Mouse (Mus musculus): ENCODE data around the gene Proser2. TPM values are rescaled to one million over a fixed set of nuclear protein-coding genes. Genes with fewer than 3 reads are reported as not detected.

The Proser2 gene
- polyA plus RNA-seq, 1 experiment from 2014 or later, result 4.4 TPM

GRCm38 (mm10) chr2:6060071-6060804 is 69.8 kb downstream of the Proser2 start:
- WGBS, result 75% methylated on average over 10 of the region's 10 CpGs
- no peak overlapping the region for H3K27ac ChIP-seq (replicated peaks)
- DNase-seq (ENCODE audit: low spot score), result no peak

GRCm38 (mm10) chr2:6059291-6059690 is 70.7 kb downstream of the Proser2 start:
- H3K36me3 ChIP-seq (replicated peaks), result peaks cover 31% of the 10 kb centered on the region
- H3K27ac ChIP-seq (replicated peaks), result no peak overlapping the region
- 88% methylated on average over 2 of the region's 2 CpGs for WGBS
- no peaks in the 10 kb centered on the region for H3K4me1 ChIP-seq
- no peak overlapping the region for H3K4me3 ChIP-seq
- H3K27me3 ChIP-seq (replicated peaks; ENCODE audit: low read depth, poor library complexity, severe bottlenecking), result no peaks in the 10 kb centered on the region
- DNase-seq (ENCODE audit: low spot score), result no peak
- no peaks in the 10 kb centered on the region for H3K9me3 ChIP-seq

More at GRCm38 (mm10) chr2:6060071-6060804, 69.8 kb downstream of the Proser2 start:
- H3K4me1 ChIP-seq, result no peaks in the 10 kb centered on the region
- H3K36me3 ChIP-seq (replicated peaks), result peaks cover 22% of the 10 kb centered on the region
- H3K4me3 ChIP-seq, result no peak overlapping the region
- H3K27me3 ChIP-seq (replicated peaks; ENCODE audit: low read depth, poor library complexity, severe bottlenecking), result no peaks in the 10 kb centered on the region
- no peaks in the 10 kb centered on the region for H3K9me3 ChIP-seq

GRCm38 (mm10) chr2:6056518-6056917 is 73.5 kb downstream of the Proser2 start:
- H3K4me3 ChIP-seq, result no peak overlapping the region
- peaks cover 58% of the 10 kb centered on the region for H3K36me3 ChIP-seq (replicated peaks)
- DNase-seq (ENCODE audit: low spot score), result no peak
- no peaks in the 10 kb centered on the region for H3K4me1 ChIP-seq
- H3K27ac ChIP-seq (replicated peaks), result no peak overlapping the region
- H3K9me3 ChIP-seq, result no peaks in the 10 kb centered on the region
- H3K27me3 ChIP-seq (replicated peaks; ENCODE audit: low read depth, poor library complexity, severe bottlenecking), result no peaks in the 10 kb centered on the region
- WGBS, result 93% methylated on average over 3 of the region's 3 CpGs

DNA sequence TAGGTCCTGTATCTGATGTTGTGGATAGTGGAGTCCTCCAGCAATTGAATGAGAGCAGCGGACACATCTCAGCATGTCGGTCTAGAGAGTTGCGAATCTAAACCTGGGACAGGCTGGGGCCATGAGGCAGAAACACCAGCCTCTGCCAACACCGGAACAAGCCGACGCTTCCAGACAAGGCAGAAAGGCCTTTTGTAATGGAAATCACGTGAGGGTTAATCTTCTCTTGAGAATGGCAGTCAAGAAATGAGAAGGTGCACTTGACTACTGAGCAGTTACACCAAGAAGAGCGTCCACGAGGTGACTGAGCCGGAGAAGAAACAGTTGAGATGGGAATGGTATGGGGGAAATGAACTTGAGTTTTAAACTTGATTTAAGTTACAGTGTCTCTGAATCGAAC is 74.5 kb downstream of the Proser2 start:
- Histone ChIP-seq H3K4me3 (no peak overlapping the region), H3K27ac (replicated peaks) (no peak overlapping the region), H3K9me3 (no peaks in the 10 kb centered on the region), H3K36me3 (replicated peaks) (peaks cover 68% of the 10 kb centered on the region), H3K4me1 (no peaks in the 10 kb centered on the region), H3K27me3 (replicated peaks; ENCODE audit: low read depth, poor library complexity, severe bottlenecking) (no peaks in the 10 kb centered on the region)
- 87% methylated on average over 11 of the region's 11 CpGs for WGBS
- no peak for DNase-seq (ENCODE audit: low spot score)

DNA sequence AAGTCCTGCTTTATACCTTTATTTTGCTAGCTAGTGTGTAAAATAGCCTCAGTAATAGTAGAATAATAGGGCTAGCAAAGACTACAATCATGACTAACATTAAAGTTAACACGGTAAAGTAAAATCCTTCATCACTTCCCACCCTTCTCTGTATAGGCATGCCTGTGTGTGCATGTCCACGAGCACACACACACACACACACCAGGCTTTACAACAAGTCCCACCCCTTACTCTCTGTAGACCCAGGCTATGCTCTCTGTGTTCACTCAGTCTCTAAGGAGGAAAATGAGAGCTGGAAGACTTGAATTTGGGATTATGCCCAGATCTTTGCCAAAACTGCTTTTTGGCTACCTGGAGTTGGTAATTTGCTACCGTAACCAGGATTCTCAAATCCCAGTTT is 81.0 kb downstream of the Proser2 start:
- Histone ChIP-seq H3K36me3 (replicated peaks) (peaks cover 84% of the 10 kb centered on the region), H3K27ac (replicated peaks) (no peak overlapping the region), H3K9me3 (no peaks in the 10 kb centered on the region), H3K27me3 (replicated peaks; ENCODE audit: low read depth, poor library complexity, severe bottlenecking) (no peaks in the 10 kb centered on the region), H3K4me3 (no peak overlapping the region), H3K4me1 (no peaks in the 10 kb centered on the region)
- 94% methylated on average over 3 of the region's 3 CpGs for WGBS
- DNase-seq (ENCODE audit: low spot score), result no peak

DNA sequence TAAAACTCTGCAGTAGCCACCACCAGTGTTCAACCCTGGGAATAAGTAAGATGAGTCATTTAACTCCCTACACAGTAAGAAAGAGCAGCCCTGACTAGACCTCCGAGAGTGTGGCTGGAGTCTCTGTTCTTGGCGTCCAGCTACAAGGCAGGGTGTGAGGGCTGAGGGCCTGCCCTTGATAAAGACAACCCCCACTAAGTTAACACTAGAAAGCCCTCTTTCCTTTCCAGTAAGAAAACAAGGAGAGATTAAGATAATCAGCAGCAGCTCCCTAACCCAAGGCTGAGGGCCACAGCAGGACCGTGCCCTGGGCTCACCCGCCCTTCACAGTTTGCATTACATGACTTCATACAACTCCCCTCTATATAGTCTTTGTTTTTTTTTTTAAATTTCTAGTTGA is 81.4 kb downstream of the Proser2 start:
- Histone ChIP-seq H3K4me1 (no peaks in the 10 kb centered on the region), H3K9me3 (no peaks in the 10 kb centered on the region), H3K27me3 (replicated peaks; ENCODE audit: low read depth, poor library complexity, severe bottlenecking) (no peaks in the 10 kb centered on the region), H3K4me3 (no peak overlapping the region), H3K36me3 (replicated peaks) (peaks cover 84% of the 10 kb centered on the region), H3K27ac (replicated peaks) (no peak overlapping the region)
- WGBS, result 77% methylated on average over 4 of the region's 4 CpGs
- no peak for DNase-seq (ENCODE audit: low spot score)

Other genes starting within 250 kb of the Proser2 start
- gene Sec61a2, start 234.8 kb downstream of the Proser2 start, polyA plus RNA-seq (2016; fragmentation: Nextera tagmentation; extraction: Ambion mirVana), result 86.0 and 88.9 TPM in 2 replicates
- 6.5 and 7.3 TPM in 2 replicates for gene Dhtkd1, start 187.4 kb downstream of the Proser2 start, polyA plus RNA-seq (2016; fragmentation: Nextera tagmentation; extraction: Ambion mirVana)
- gene Upf2, start 178.7 kb downstream of the Proser2 start, polyA plus RNA-seq (2016; fragmentation: Nextera tagmentation; extraction: Ambion mirVana), result 10.6 and 11.8 TPM in 2 replicates
- 2.5 and 3.1 TPM in 2 replicates for gene Echdc3, start 82.8 kb upstream of the Proser2 start, polyA plus RNA-seq (2016; fragmentation: Nextera tagmentation; extraction: Ambion mirVana)
- gene Usp6nl, start 192.5 kb upstream of the Proser2 start, polyA plus RNA-seq (2016; fragmentation: Nextera tagmentation; extraction: Ambion mirVana), result 9.4 and 11.6 TPM in 2 replicates